Mouse (Mus musculus): Measurements from ENCODE around the gene Dach1.

Dach1 gene

GRCm38 (mm10) chr14:98109929-98110328, 59.6 kb downstream of the Dach1 start:
- peak; percentile 58 for DNase-seq (ENCODE audit: low read depth)

- DNase-seq (ENCODE audit: low read depth): no peak
These were observed 60.8 kb downstream of the Dach1 start for GRCm38 (mm10) chr14:98108764-98109163.

- no peak for DNase-seq (ENCODE audit: low read depth)
These were observed 63.4 kb downstream of the Dach1 start for GRCm38 (mm10) chr14:98106208-98106607.

- no peak for DNase-seq (ENCODE audit: low read depth)
These were observed 65.1 kb downstream of the Dach1 start for GRCm38 (mm10) chr14:98104314-98104955.

- DNase-seq (ENCODE audit: low read depth): no peak
These were observed 74.3 kb downstream of the Dach1 start for GRCm38 (mm10) chr14:98095229-98095628.

GRCm38 (mm10) chr14:98089246-98089645, 80.3 kb downstream of the Dach1 start:
- DNase-seq (ENCODE audit: low read depth): peak; percentile 42

- DNase-seq (ENCODE audit: low read depth): peak; percentile 61
These were observed 82.2 kb downstream of the Dach1 start for GRCm38 (mm10) chr14:98087355-98087754.

GRCm38 (mm10) chr14:98086794-98087193, 82.8 kb downstream of the Dach1 start:
- DNase-seq (ENCODE audit: low read depth): peak; percentile 17

GRCm38 (mm10) chr14:98085141-98085540, 84.4 kb downstream of the Dach1 start:
- no peak for DNase-seq (ENCODE audit: low read depth)

- no peak for DNase-seq (ENCODE audit: low read depth)
These were observed 84.8 kb downstream of the Dach1 start for GRCm38 (mm10) chr14:98084720-98085119.

- no peak for DNase-seq (ENCODE audit: low read depth)
These were observed 86.1 kb downstream of the Dach1 start for GRCm38 (mm10) chr14:98083419-98083818.

GRCm38 (mm10) chr14:98080014-98080413, 89.6 kb downstream of the Dach1 start:
- no peak for DNase-seq (ENCODE audit: low read depth)

- DNase-seq (ENCODE audit: low read depth): no peak
These were observed 91.6 kb downstream of the Dach1 start for GRCm38 (mm10) chr14:98077996-98078395.

- DNase-seq (ENCODE audit: low read depth): no peak
These were observed 96.0 kb downstream of the Dach1 start for GRCm38 (mm10) chr14:98073421-98074080.

- DNase-seq (ENCODE audit: low read depth): no peak
These were observed 96.7 kb downstream of the Dach1 start for GRCm38 (mm10) chr14:98072647-98073420.

- no peak for DNase-seq (ENCODE audit: low read depth)
These were observed 97.7 kb downstream of the Dach1 start for GRCm38 (mm10) chr14:98071877-98072276.

- DNase-seq (ENCODE audit: low read depth): peak; percentile 84
These were observed 102.2 kb downstream of the Dach1 start for GRCm38 (mm10) chr14:98067273-98067905.

- no peak for DNase-seq (ENCODE audit: low read depth)
These were observed 105.4 kb downstream of the Dach1 start for GRCm38 (mm10) chr14:98064190-98064589.

GRCm38 (mm10) chr14:98049329-98049728, 120.2 kb downstream of the Dach1 start:
- peak; percentile 24 for DNase-seq (ENCODE audit: low read depth)

GRCm38 (mm10) chr14:98048403-98048802, 121.2 kb downstream of the Dach1 start:
- peak; percentile 42 for DNase-seq (ENCODE audit: low read depth)

- no peak for DNase-seq (ENCODE audit: low read depth)
These were observed 121.9 kb downstream of the Dach1 start for GRCm38 (mm10) chr14:98047670-98048069.

- DNase-seq (ENCODE audit: low read depth): no peak
These were observed 122.6 kb downstream of the Dach1 start for GRCm38 (mm10) chr14:98046960-98047359.
